Mouse (Mus musculus) liver, embryonic 14.5 days (tissue): ENCODE measurements around the gene Tfdp1.

Source experiments
- CTCF ChIP-seq: IDR thresholded peaks from 2 replicates; pipeline ENCODE4 v1.5.1; 2016; ENCODE audit warnings: antibody characterized with exemption, low read depth, control low read depth
- EP300 ChIP-seq: IDR thresholded peaks from 2 replicates; pipeline ENCODE4 v1.6.1; 2016; ENCODE audit warnings: antibody characterized with exemption, low read depth

- no peak for TF ChIP-seq CTCF
- TF ChIP-seq EP300: no peak
Observed at GRCm38 (mm10) chr8:13351593-13351992, 13.0 kb downstream of the Tfdp1 start.
